Mouse (Mus musculus) thymus, postnatal 36 days (tissue): ENCODE data around the gene D630039A03Rik.

ENCODE experiments used
- DNase-seq, 2 experiments: peaks; one replicate each; pipeline ENCODE4 v3.0.0; 2022; ENCODE audit warnings: mixed read lengths in 2 of 2

Gene D630039A03Rik

DNA sequence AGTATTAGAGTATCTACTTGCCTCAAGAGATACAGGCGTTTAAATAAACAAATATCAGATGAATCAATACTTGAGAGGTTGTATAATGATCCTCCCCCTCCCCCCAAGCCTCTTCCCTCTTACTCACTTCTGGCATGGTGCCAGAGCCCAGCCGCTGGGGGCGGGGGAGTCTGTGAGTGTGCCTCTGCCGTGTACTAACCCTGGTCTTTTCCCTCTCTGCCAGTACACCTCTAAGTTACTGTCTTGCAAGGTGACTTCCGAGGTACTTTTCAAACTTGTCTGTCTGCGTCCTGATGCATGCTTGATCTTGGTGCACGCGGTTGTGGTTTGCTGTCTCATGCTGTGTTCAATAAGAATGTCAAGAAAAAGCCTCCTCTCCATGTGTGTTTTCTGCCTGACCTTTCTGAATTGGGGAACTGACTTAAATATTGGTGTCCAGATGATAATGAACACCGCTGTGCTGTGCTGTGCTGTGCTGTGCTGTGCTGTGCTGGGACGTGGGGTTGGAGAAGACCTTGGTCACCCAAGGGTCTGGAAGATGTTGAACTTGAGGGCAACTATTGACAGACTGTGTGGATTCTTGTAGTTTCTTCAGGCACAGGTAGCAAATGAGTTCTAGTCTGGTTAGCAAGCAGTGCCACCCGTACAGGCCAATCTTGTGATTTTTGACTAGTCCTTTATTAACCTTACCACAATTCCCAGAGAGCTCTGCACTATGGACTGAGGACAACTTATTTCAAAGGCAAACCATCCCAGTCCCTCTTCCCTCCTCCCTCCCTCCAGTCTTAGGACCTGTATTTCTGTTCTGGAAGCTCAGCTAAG lies 29.8 kb downstream of the D630039A03Rik start:
- DNase-seq, result peak; percentile 51 to 58

DNA sequence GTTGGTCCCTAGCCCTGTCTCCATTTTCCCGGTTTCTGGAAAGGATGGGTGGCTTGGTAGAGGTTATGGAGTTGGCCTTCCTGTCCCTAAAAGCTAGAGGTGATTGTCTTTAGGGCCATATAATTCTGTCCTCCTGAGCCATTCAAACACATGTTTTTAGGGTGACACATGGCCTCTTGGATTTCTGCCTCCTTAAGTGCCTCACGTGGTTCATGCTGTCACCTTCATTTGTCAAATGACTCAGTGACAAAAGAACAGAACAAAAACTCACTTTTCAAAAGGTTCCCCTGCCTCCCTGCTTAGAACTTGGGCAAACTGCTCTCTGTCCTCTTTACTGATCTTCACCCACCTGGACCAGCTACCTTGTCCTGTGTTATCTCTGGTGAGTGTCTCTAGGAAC lies 30.9 kb downstream of the D630039A03Rik start:
- DNase-seq, result no peak

DNA sequence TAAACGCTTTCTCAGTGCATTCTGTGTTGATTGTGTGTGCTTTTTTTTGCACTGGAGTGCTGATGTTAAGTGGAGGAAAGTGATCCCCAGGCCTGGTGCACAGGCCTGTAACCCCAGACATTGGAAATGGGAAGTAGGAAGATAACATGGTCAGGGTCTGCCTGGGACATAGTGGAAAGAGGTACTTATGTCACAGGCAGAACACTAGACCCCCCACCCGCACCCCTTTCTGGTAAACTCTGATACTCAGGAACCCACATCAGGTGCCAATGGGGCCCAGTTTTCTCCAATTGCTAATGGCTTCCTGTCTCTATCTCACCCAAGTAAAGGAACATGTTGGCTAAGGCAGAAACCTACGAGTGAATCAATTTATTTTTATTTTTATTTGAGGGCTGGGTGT lies 31.6 kb downstream of the D630039A03Rik start:
- DNase-seq, result no peak

DNA sequence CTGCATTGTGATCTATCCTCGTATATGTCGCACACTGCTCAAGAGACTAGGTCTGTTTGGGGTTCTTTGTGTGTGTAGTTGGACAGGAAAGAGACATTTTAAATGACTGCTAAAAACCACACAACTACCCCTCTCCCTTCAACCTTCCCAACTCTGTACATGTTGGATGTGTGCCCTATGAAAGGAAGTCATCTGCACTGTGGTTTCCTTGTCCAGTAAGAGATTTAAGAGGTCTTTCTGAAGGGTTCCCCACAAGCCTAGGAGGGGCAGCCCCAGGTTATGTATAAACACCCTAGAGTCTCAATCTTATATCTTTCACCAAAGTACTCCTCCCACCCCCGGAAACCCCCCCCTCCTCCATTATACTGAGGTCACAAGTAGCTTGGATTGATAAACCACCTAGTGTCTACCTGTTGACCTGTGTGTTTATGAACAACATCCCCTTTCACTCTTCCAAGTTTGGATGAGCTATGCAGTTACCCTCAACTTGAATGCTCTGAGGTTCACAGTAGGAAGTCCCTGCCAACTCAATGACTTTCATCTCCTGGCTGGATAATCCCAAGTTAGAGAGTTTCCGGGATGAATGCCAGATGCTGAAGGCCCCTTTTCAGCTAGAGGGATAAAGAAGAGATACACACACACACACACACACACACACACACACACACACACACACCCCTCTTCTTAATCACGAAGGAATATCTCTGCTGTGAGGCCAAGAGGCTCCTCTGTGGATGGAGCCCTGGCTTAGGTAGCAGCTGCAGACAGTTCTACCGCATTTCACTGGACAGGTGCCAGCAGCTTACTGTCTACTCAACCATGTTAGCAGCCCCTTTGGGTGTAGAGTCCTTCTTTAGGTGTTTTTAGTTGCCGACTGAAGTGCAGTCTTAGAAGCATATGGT lies 32.3 kb downstream of the D630039A03Rik start:
- no peak for DNase-seq

DNA sequence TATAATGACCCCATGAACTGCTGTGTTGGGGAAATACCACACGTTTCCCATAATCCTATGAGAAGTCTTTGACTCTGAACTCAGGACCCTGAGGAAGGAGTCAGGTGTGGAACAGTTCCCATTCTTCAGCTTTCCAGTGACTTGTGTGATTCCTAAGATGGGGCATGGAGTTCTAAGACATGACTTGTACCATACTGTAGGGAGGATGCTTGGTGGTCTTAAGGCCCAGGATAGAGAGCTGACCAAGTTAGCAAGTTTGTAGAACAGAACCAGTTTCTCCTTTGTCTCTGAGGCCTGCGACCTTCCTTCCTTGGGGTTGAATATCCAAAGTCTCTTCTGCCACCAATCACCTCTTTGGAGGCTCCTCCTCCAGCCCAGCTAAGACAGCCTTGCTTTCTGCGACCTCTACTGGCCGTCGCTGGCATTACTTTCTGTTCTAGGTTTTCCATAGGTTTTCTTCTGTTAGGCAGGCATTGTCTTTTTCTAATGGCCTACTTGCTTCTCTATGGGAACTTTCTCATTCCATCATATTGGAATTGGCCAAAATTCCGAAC lies 36.2 kb downstream of the D630039A03Rik start:
- DNase-seq, result peak; percentile 78 to 84

DNA sequence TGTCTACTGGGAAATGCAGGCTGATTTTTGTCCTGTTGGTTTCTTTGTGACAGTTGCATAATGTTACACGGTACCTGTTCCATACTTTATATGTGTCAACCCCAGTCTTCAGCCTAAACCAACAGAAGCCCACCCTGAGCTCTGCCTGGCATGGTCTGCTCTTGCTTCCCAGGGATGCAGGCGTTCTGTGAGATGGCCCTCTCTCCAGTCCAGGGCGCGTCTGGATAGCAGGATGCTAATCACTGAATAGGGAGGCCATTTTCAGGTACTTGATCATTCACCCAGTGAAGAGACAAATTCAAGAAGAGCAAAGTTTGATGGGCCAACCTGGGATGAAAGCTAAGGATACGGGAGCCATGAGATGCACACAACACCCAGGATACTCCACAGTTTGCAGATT lies 37.0 kb downstream of the D630039A03Rik start:
- no peak for DNase-seq

DNA sequence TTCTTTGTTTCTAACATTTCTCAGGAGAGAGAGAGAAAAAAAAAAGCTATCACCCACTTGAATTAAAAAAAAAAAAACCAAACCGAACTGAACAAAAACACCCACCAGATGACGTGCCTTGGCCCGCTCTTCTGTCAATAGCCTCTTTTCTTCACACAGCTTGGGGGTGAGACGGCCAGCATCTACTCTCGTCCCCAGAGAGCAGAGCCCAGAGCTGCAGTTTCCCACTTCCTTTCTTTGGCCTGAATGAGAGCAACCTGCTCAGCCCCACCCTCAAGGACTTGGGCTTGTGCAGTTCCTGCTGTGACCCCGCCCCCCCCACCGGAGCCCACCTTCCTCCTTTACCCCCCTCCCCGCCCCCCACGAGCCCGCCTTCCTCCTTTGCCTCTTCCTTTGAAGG lies 48.6 kb downstream of the D630039A03Rik start:
- DNase-seq, result peak; percentile 40 to 65

DNA sequence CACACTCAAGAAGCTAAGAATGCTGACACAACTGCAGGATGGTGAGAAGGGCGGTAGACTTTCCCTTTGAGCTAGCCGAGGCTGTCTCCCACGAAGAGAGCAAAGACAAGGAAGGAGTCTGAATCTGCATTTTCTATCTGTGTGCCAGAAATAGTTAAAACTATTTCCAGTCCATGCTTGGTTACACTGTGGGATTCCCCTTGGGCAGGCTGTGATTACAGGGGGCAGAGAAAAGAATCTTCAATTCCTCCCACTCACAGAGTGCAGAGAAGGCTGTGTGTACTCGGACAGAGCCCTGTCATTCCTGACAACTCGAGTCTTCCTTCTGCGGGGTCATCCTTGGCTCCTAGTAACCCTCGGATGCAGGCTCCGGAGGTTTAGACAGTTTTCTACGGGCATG lies 49.1 kb downstream of the D630039A03Rik start:
- DNase-seq, result no peak

DNA sequence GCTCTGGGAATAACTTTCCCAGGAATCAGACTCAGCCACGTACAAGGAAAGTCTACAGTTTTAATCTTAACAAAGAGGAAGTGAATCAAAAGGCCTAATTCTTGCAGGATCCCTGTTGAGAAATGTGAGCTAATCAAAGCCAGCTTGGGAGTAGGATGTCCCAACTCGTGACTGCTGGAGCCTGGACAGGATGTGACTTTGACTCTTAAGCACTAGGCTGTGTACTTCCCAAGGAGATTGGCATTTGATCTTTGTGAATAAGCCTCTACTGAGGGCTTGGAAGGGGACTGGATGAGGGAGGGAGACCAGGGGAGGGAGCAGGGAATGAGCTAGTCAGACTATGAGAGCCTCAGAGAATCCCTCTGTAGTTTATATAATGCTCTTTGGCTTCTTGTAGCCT lies 50.0 kb downstream of the D630039A03Rik start:
- no peak for DNase-seq

DNA sequence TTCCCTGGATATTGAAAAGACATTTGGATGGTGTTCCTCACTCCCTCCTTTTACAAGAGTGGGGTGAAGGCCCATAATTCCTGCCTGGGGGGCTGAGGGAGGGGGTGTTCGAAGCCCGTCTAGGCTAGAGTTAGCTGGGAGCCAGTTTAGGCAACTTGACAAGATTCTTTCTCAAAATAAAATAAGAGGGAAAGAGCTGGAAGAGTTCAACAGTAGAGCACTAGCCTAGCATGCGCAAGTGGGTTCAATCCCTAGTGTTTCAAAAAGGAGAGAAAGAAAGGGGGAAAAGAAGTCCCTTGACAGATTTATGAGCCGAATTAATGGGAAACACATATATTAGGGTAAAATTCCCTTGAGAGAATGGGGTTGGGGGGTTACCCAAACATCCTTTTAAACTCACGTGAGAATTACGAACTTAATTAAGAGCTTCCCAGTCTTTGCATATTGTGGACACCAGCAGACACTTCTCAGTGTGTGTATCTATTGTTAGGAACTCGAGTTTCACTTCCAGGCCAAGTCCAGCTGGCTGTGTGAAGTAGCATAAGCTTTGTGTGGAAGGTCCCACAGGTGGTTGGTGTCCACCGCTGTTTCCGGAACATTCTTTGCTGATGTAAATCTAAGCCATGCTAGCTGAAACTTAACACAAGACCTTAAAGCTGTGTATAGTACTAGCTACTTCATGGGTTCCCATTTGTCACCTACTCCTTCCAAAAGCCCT lies 53.7 kb downstream of the D630039A03Rik start:
- no peak for DNase-seq

DNA sequence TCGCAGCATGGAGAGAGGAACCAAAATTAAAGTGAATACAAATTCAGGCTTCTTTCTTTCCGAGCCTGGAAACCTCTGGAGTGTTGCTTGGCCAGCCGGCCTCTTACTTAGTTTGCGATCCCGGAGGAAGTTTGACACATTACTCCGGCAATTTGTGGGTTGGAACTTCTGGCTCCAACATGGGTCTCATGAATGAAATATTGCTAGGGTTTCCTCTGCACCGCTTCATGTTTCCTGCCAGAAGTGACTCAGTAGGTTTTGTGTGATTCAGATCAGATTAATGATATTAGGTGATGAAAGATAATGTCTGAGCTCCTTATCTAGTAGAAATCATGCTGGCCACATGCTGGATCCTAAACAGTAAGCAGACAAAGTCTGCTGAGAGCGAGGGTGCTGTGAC lies 54.2 kb downstream of the D630039A03Rik start:
- DNase-seq, result no peak

DNA sequence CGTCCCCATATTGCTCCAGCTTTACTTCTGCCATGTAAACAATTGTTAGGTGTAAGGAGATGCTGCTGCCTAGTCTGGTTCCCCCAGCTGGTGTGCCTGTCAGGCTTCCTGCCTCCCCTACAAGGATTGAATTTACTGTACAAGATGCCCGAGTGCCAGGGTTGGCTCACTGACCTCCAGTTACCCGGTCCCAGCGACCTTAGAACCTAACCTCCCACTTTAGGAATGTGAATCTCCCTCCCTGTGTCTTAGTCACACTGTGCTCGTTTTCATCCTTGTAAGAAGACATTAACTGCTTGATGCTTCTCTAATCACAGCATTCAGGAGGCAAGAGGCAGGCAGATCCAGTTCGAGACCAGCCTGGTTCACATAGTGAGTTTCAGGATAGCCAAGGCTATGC lies 54.9 kb downstream of the D630039A03Rik start:
- no peak for DNase-seq

DNA sequence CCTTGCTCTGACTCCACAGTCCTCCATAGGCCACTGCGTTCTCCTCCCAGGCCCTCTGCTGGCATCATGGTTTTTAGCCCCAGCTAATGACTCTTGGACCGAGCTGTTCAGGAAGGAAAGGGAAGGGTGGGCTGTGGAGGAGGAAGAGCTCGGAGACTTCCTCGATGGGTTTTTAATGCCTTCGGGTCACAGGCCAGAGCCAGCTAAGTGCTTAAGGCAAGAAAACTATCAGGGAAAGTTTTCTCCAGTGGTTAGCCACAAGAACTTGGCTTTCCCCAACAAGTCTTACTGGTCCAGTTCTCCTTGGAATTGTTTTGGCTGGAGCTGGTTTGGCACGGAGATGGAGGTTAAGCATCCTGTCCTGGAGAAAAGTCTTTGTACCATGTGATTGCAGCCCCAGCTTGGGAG lies 55.9 kb downstream of the D630039A03Rik start:
- no peak for DNase-seq
